Mouse (Mus musculus) embryonic fibroblast, embryonic 13.5 days (primary cell): Measurements from ENCODE around the gene Snrpn. TPM values are rescaled to one million over a fixed set of nuclear protein-coding genes. Genes with fewer than 3 reads are reported as not detected.

Source experiments
- H3K27ac ChIP-seq: 2 replicates; pipeline ENCODE4 v1.5.1; 2012; ENCODE audit warnings: low read length, control low read depth, inconsistent platforms; ENCODE audit not compliant: insufficient read depth
- H3K4me1 ChIP-seq: 2 replicates; pipeline ENCODE4 v1.6.1; 2011; ENCODE audit warnings: low read length; ENCODE audit not compliant: control insufficient read depth, insufficient read depth
- H3K4me3 ChIP-seq: 2 replicates; pipeline ENCODE4 v1.5.1; 2011; ENCODE audit warnings: mild to moderate bottlenecking, control low read depth, low read length; ENCODE audit not compliant: insufficient read depth
- CTCF ChIP-seq: IDR thresholded peaks from 2 replicates; pipeline ENCODE4 v1.5.1; 2011; ENCODE audit warnings: mild to moderate bottlenecking, control low read depth, low read length, moderate library complexity, borderline replicate concordance; ENCODE audit not compliant: insufficient read depth
- POLR2A ChIP-seq: IDR thresholded peaks from 2 replicates; pipeline ENCODE4 v1.6.1; 2011; ENCODE audit warnings: low read depth, mild to moderate bottlenecking, control low read depth, low read length, moderate library complexity
- polyA plus RNA-seq: library from polyadenylated mRNA; stranded (reverse); fragments of >200 nt; gene quantifications from 2 replicates; pipeline ENCODE4 v1.2.4, GENCODE M21; 2011; ENCODE audit warnings: low read depth; ENCODE audit not compliant: missing spikeins, insufficient read length

The Snrpn gene
- polyA plus RNA-seq, 1 experiment = 15.2 TPM

DNA sequence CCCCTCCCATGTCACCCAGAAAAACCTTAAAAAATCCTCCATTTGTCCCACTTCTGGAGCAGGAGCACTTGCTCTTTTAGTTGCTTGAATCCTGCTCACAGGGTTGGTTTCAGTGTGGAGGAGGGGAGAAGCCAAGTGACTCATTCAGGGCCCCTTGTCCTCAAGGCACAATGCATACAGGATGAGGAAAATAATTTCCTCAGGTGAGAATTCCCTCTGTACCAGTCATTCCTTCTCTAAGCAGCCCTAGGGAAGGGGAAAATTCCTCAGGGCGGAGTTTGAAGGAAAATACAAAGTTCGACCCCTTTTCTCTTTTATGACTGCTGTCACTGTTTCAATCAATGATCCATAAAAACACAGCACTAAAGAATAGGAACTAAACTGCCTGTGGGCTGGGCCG, 126.8 kb downstream of the Snrpn start:
- no peak overlapping the region for H3K4me3 ChIP-seq
- TF ChIP-seq POLR2A (no peak), CTCF (no peak)
- H3K4me1 ChIP-seq = no peaks in the 10 kb centered on the region
- no peak overlapping the region for H3K27ac ChIP-seq

DNA sequence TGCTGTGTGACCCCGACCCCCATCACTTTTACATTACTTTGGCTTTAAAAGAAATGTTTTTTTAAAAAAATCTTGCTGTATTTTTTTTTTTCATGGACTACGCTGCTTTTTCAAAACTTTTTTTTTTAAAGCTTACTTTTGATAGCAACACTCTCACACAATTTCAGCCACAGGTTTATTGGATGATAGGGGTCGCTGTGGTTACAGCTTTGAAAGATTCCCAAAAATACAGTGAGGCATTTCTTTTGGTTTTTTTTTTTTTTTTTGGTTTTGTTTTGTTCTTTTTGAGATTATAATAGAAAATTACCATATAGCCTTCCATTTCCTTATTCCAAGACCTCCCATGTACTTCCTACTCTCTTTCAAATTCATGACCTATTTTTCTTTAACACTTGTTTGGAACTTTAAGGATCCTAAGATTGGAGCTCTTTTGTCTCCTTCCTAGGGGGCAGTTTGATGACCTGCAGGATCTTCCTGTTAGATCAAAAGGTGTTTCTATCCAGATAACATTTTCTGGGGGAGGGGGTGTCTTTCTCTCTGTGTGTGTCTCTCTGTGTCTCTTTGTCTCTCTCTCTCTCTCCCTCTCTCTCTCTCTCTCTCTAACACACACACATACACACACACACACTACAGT, 132.2 kb downstream of the Snrpn start:
- Histone ChIP-seq H3K4me3 (no peak overlapping the region), H3K4me1 (no peaks in the 10 kb centered on the region), H3K27ac (no peak overlapping the region)
- TF ChIP-seq POLR2A (no peak), CTCF (no peak)

DNA sequence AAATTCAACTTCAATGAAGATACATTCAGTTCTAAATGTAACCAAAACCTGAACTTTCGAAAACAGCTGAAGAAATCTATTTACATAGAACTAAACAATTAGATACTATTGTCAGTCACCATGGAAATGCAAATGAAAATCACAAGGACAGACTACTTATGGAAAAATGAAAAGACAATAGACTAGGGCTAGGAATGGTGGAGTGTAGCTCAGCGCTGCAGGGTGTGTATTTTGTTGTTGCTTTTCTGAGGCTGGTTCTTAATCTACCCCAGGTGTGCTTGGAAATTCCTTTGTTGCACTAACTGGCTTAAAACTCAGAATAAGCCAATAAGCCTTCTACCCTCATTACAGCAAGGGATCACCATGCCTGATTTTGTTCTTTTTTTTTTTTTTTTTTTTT, 133.8 kb downstream of the Snrpn start:
- Histone ChIP-seq H3K27ac (no peak overlapping the region), H3K4me3 (no peak overlapping the region), H3K4me1 (no peaks in the 10 kb centered on the region)
- TF ChIP-seq CTCF (no peak), POLR2A (no peak)

GRCm38 (mm10) chr7:60004606-60005330, 135.3 kb downstream of the Snrpn start, which contains the start of the genes Snurf and Gm38393:
Gene Snurf, minus strand, starts transcription at chr7:60005049.
Gene Gm38393, minus strand, starts transcription at chr7:60005064.
- H3K4me1 ChIP-seq = no peaks in the 10 kb centered on the region
- H3K27ac ChIP-seq = no peak within 1 kb of the TSS
- TF ChIP-seq CTCF (no peak), POLR2A (peak; percentile 80)
- H3K4me3 ChIP-seq = peak within 1 kb of the TSS; percentile 74

GRCm38 (mm10) chr7:60003921-60004605, 136.0 kb downstream of the Snrpn start:
- Histone ChIP-seq H3K4me1 (no peaks in the 10 kb centered on the region), H3K27ac (no peak overlapping the region), H3K4me3 (peak overlapping the region; percentile 74)
- no peak for TF ChIP-seq CTCF
- no peak for TF ChIP-seq POLR2A

DNA sequence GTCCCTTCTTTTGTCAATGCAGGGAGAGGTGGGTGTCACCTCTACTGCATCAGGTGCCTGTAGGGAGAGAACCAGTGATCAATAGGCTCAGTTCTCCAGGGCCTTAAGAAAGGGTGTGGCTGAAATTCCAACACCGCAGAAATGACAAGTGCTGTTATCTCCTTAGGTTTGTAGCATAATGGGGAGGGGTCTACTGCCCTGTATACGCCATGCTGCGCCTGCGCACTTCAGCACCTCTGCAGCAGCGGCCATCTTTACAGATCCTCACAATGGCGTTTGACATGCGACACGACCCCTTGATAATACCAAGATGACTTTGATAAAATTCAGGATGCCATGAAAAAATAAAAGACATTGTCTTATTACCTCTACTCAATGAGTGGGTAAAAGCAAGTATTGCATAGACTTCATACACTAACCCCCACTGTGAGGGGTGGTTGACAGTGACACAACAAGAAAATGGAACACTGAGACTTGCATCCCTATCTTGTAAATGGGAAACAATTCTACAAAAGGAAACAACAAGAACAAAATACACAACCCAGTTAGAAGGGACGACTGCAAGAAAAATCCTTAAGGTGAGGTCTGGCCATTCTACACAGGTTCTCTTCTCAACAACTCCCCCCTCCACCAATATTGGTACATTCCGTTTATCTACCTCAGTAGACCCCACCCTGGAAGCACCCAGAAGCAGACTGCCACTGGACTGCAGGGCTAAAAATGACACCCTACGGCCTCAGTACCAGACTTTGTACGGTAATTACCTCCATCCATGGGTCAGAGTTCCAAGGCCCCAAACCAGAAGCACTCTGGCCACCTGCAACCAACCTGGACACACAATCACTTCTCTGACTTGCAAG, 136.8 kb downstream of the Snrpn start:
- TF ChIP-seq POLR2A (no peak), CTCF (no peak)
- Histone ChIP-seq H3K4me3 (peak overlapping the region; percentile 74), H3K4me1 (no peaks in the 10 kb centered on the region), H3K27ac (no peak overlapping the region)

DNA sequence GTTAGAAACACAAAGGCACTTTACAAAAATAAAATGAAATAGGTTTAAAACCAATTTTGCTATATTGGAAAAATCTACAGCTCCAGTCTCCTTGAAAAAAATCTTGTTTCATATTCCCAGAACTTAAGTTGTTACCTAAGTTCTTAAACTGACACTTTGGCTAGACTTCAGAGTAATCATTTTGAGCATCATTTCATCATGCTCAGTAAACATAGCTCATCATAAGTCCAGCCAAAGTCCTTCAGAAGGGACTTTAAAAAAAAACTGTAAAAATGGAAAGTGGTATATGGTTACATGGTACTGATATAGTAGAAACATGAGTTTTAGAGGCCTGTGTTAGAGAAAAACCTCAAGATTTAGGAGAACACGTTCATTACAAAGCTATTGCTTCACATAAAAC, 161.4 kb downstream of the Snrpn start:
- TF ChIP-seq POLR2A (no peak), CTCF (no peak)

More for the DNA sequence above, 161.4 kb downstream of the Snrpn start:
- Histone ChIP-seq H3K4me3 (no peak overlapping the region), H3K4me1 (no peaks in the 10 kb centered on the region), H3K27ac (no peak overlapping the region)

Other genes starting within 250 kb of the Snrpn start
- gene Snurf, start 135.2 kb downstream of the Snrpn start, polyA plus RNA-seq = 9.1 and 25.8 TPM in 2 replicates
- gene Gm38393, start 135.2 kb downstream of the Snrpn start, polyA plus RNA-seq = 2.8 and 4.8 TPM in 2 replicates